Mouse (Mus musculus): ENCODE data around the gene Krt7.

Gene Krt7

GRCm38 (mm10) chr15:101376776-101377061 is 34.1 kb upstream of the Krt7 start:
- no peak for DNase-seq (ENCODE audit: low read depth)

- no peak for DNase-seq (ENCODE audit: low read depth)
Observed at GRCm38 (mm10) chr15:101378646-101379045, 32.2 kb upstream of the Krt7 start.

- DNase-seq (ENCODE audit: low read depth): no peak
Observed at GRCm38 (mm10) chr15:101381758-101382157, 29.1 kb upstream of the Krt7 start.

- DNase-seq (ENCODE audit: low read depth): no peak
Observed at GRCm38 (mm10) chr15:101382811-101383210, 28.0 kb upstream of the Krt7 start.

GRCm38 (mm10) chr15:101384610-101385009 is 26.2 kb upstream of the Krt7 start:
- no peak for DNase-seq (ENCODE audit: low read depth)

- no peak for DNase-seq (ENCODE audit: low read depth)
Observed at GRCm38 (mm10) chr15:101385064-101385463, 25.8 kb upstream of the Krt7 start.

GRCm38 (mm10) chr15:101387176-101387575 is 23.7 kb upstream of the Krt7 start:
- no peak for DNase-seq (ENCODE audit: low read depth)

- DNase-seq (ENCODE audit: low read depth): peak; percentile 55
Observed at GRCm38 (mm10) chr15:101388034-101388541, 22.8 kb upstream of the Krt7 start.

- no peak for DNase-seq (ENCODE audit: low read depth)
Observed at GRCm38 (mm10) chr15:101390203-101390602, 20.6 kb upstream of the Krt7 start.

- no peak for DNase-seq (ENCODE audit: low read depth)
Observed at GRCm38 (mm10) chr15:101392251-101392650, 18.6 kb upstream of the Krt7 start.

GRCm38 (mm10) chr15:101394908-101395307 is 15.9 kb upstream of the Krt7 start:
- no peak for DNase-seq (ENCODE audit: low read depth)

- no peak for DNase-seq (ENCODE audit: low read depth)
Observed at GRCm38 (mm10) chr15:101396466-101396865, 14.4 kb upstream of the Krt7 start.

- DNase-seq (ENCODE audit: low read depth): no peak
Observed at GRCm38 (mm10) chr15:101396921-101397320, 13.9 kb upstream of the Krt7 start.

GRCm38 (mm10) chr15:101397683-101398082 is 13.2 kb upstream of the Krt7 start:
- no peak for DNase-seq (ENCODE audit: low read depth)

GRCm38 (mm10) chr15:101398269-101398668 is 12.6 kb upstream of the Krt7 start:
- DNase-seq (ENCODE audit: low read depth): no peak

GRCm38 (mm10) chr15:101412188-101412587 is 1.3 kb downstream of the Krt7 start:
- DNase-seq (ENCODE audit: low read depth): no peak

- no peak for DNase-seq (ENCODE audit: low read depth)
Observed at GRCm38 (mm10) chr15:101413916-101414635, 3.2 kb downstream of the Krt7 start.

- DNase-seq (ENCODE audit: low read depth): no peak
Observed at GRCm38 (mm10) chr15:101414807-101415565, 4.1 kb downstream of the Krt7 start.

- no peak for DNase-seq (ENCODE audit: low read depth)
Observed at GRCm38 (mm10) chr15:101418950-101419349, 8.1 kb downstream of the Krt7 start.

- DNase-seq (ENCODE audit: low read depth): no peak
Observed at GRCm38 (mm10) chr15:101420903-101421302, 10.1 kb downstream of the Krt7 start.

- no peak for DNase-seq (ENCODE audit: low read depth)
Observed at GRCm38 (mm10) chr15:101424914-101425313, 14.1 kb downstream of the Krt7 start.

GRCm38 (mm10) chr15:101436611-101437010 is 25.8 kb downstream of the Krt7 start:
- no peak for DNase-seq (ENCODE audit: low read depth)

- no peak for DNase-seq (ENCODE audit: low read depth)
Observed at GRCm38 (mm10) chr15:101438555-101438954, 27.7 kb downstream of the Krt7 start, which contains the start of gene Krt87. Krt87 (minus strand) TSS chr15:101438804.
